Mouse (Mus musculus) kidney, postnatal 25 days (tissue): ENCODE data around the gene Foxa2.
A peak's percentile ranks its signal among the peaks of the same experiment; 100 is the strongest.

Source experiments
- DNase-seq, 2 experiments: peaks; one replicate each; pipeline ENCODE4 v3.0.0; 2021; ENCODE audit warnings: mixed read lengths in 2 of 2

The Foxa2 gene

GRCm38 (mm10) chr2:148046799-148047165, at the start of gene Foxa2:
Gene Foxa2, minus strand, starts transcription at chr2:148046969.
- DNase-seq: no peak

DNA sequence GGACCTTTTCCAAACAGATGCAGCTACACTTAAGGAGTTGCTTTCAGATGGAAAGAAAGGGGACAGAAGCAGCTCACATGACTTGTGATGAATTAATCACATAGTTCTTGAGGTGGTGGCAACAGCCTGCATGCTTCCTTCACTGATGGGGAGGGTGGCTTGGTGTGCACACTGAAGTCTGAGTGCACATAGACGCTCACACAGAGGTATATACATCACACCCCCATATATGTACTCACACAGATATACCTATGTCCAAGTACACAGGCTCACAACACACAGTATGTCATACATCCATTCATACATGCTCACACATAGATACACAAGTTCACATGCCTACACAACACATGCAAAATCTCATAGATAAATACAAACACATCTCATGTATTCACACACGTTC, 45.3 kb upstream of the Foxa2 start:
- no peak for DNase-seq

- DNase-seq: no peak
Observed at GRCm38 (mm10) chr2:148091657-148092056, 44.9 kb upstream of the Foxa2 start.

GRCm38 (mm10) chr2:148090071-148090470, 43.3 kb upstream of the Foxa2 start:
- no peak for DNase-seq

DNA sequence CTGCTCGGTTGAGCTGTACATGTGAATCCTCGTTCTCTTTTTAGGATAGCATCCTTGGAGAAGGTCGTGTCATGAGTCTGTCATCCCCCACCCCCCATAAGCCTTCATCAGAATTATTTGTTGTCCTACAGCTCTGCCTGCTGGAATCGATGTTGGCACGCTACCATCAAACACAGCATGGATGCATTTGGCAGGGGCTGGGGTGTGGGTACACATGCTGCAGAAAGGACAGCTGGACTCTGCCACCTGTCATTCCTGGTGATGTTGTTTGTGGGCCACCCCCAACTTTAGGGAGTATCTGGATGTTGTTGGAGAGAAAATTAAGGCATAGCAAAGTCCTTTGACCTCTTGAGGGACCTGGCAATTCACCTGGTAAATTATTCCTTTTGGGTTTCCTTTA, 38.8 kb upstream of the Foxa2 start:
- DNase-seq: no peak

- DNase-seq: no peak
Observed at GRCm38 (mm10) chr2:148085126-148085525, 38.4 kb upstream of the Foxa2 start.

- DNase-seq: peak; percentile 43 to 60
Observed at GRCm38 (mm10) chr2:148082283-148082682, 35.5 kb upstream of the Foxa2 start.

- DNase-seq: no peak
Observed at GRCm38 (mm10) chr2:148060705-148061104, 13.9 kb upstream of the Foxa2 start.

DNA sequence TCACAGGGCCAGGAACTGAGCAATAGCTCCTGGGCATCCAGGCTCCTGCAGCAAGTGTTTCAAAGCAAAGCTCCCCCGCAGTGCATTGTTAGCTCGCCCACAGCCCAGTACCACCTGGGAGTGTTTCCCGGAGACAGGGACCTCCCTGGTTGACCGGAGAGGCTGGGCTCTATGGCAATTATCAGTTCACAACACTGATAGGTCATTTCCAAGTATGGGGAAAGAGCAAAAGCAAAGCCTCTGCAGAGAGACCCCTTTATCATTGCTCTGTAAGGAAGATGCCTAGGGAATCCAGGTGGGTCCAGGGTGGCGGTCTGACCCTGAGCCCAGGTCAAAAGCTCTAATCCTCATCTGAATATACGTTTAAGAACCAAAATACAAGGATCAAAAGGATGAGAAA, 6.6 kb upstream of the Foxa2 start:
- DNase-seq: no peak

- peak; percentile 77 to 87 for DNase-seq
Observed at GRCm38 (mm10) chr2:148048484-148049129, 1.8 kb upstream of the Foxa2 start.

GRCm38 (mm10) chr2:148047611-148048010, 842 bp upstream of the Foxa2 start:
- DNase-seq: no peak

- peak in 1 of 2 experiments; percentile 43 for DNase-seq
Observed at GRCm38 (mm10) chr2:148045937-148046798, 601 bp downstream of the Foxa2 start.

DNA sequence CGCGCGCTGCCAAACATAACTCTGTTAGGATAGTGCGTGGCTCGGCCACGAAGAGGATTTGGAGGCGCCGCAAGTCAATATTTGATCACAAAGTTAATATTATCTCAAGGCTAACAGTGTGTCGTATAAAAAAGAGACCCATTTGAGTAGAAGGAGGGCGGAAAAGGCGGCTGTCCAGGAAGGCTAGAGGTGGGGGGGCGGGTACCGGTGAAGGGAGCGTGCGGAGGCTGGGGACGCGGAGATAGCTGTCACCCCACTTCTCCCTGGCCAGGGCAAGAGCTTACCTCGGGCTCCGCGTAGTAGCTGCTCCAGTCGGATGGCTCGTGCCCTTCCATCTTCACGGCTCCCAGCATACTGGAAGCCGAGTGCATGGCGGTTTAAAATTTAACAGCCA, 1.2 kb downstream of the Foxa2 start:
- peak in 1 of 2 experiments; percentile 44 for DNase-seq

DNA sequence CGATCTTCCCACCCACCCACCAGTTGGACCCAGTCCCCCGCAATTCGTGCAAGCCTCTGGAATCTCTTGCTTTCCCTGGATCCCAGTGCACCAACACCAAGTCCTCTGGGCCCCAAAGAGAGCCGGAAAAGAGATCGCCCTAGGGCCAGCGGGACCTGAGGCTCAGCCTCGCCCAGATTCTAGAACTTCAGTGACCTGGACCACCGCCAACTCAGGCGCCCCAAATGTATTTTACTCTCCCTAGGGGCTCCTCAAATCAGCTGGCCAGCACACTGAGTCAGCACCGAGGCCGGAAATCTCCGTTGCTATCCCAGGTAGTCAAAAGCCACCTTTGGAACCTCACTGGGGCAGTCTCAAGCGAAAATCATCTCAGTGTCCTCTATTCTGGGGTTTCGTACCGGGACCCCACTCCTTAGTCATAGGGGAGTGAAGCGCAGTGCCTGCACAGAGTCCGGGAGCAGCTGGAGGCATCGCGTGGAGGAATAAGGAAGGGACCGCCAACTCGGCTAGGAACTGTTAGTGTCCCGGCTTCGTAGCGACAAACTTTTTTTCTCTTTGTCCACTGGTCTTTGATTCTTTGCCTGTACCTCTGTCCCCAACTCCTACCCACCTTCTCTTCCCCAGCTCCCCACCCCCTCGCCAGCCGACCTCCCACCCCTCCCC, 1.8 kb downstream of the Foxa2 start:
- no peak for DNase-seq

DNA sequence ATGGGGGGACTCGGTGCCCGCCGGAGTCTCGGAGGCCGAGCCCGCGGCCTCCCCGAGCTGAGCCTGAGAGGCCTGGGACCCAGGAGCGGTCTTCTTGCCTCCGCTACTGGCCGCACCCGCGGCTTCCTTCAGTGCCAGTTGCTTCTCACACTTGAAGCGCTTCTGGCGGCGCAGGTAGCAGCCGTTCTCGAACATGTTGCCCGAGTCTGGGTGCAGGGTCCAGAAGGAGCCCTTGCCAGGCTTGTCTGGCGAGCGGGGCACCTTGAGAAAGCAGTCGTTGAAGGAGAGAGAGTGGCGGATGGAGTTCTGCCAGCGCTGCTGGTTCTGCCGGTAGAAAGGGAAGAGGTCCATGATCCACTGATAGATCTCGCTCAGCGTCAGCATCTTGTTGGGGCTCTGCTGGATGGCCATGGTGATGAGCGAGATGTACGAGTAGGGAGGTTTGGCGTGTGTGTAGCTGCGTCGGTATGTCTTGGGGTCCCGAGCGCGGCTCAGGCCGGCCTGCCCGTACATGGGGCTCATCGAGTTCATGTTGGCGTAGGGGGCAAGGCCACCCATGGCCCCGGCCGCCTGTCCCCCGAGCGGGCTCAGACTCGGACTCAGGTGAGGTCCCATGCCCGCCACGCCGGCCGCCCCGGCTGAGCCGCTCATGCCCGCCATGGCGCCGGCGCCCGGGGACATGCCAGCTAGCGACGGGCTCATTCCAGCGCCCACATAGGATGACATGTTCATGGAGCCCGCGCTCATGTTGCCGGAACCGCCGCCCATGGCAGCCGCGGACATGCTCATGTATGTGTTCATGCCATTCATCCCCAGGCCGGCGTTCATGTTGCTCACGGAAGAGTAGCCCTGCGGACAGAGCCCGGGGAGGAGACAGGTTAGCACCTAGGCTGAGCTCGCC, 2.5 kb downstream of the Foxa2 start:
- no peak for DNase-seq

GRCm38 (mm10) chr2:148043271-148043975, 3.3 kb downstream of the Foxa2 start:
- no peak for DNase-seq

DNA sequence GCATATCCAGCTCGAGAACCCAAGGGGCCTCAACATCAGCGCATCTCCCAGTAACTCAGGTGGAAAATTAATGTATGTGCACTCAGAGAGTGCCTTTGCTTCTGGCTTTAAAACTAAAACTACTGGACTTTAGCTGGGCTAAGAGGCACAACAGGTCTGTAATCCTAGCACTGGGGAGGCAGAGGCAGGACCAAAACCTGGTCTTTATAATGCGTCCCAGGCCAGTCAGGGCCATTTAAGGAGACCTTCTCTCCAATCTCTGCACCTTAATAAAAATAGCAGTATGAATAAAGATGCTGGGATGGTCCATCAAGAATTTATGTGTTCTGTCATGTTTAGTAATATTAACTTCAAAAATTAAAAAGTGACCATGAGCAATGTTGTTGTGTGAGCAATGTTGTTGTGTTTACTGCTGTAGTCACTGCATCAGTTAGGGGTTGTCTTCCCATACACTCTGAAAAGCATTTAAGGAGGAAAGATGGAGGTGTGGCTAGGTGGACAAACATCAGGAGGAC, 4.6 kb downstream of the Foxa2 start:
- DNase-seq: no peak

- DNase-seq: no peak
Observed at GRCm38 (mm10) chr2:148041381-148041780, 5.4 kb downstream of the Foxa2 start.

DNA sequence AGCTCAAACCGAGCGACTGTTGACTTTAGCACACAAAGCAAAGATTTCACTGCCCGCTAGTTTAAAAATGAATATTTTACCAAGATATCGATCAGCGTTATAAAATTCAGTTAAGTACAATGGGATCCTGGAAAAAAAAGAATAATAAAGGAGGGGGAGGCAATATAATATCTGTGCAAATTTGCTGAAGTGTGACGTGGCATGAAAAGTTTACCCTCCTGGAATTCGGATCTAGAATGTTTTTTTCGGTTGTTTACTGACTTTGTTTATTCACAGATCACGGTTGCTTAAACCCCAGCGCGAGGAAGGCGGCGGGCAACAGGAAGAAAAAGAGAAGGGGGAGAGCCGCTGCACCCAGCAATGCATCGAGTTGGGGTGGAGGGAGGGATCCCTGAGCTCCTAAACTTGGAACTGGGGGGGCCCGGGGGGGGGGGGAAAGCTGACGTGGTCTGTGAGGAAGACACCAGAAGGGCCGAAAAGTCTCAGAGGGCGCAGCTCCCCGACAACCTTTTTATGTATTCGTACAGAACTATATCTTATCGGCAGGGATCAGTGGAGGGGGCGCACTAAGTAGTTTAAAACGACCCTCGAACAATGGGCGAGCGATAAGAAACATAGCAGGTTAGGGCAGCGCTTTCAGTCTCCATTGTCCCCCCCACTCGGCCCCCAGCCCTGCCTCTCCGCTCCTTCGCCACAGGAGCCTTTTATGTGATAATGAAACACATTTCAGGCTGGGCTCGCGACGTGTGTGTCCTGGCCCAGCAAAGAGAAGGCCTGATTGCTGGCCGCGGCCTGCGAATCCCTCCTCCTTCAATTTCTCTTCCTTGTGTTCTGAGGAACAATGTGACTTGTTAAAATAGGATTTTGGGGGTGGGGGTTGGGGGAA, 6.3 kb downstream of the Foxa2 start:
- no peak for DNase-seq

DNA sequence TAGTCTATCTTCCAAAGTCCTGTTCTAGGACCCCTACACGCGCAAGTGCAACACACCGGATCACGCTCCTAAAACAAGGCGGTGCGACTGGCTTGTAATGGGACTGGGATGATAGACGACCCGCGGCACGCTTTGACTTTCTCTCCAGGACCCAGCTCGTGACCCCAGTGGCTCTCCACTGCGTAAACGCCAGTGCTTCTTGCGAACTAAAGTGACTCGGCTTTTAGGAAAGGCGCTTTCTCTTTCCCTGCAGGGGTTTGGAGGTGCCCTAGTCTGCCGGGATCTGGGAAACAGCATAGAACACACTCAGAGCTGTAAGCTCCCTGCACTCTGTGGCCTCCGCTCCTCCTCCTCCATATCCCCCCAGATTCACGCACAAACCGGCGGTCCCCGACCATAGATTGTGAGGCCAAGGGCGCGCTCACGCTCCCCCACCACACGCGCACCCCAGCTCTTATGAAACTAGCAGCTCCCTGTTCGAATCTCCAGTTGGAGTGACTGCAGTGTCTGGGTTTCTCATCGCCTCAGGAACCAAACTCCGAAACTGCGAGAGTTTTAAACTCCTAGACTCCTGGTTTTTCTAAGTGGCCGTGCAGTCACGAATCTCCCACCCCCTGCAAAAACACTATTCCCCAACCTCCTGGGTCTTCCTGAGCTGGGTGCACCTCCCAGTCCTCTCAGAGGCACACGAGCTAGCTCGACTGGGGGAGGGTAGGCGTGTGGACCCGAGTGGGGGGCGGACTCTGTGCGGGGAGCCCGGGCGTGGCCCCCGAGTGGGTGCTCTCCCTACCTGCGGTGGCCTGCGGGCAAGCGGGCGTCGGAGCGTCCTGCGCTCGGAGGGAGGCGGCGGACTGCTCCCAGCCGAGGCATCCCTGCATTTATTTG, 7.2 kb downstream of the Foxa2 start:
- no peak for DNase-seq
